Mouse (Mus musculus) spleen, postnatal 10 days (tissue): ENCODE measurements around the gene Tuba1b.
"Not testable (repeated sequence)": the region's sequence is repeated elsewhere in the genome, so short reads cannot be mapped to it uniquely, and the experiment has no call there.

Experiments
- DNase-seq, 2 experiments: peaks; one replicate each; pipeline ENCODE4 v3.0.0; 2021 to 2022; ENCODE audit warnings: low spot score in 2 of 2

Gene Tuba1b

GRCm38 (mm10) chr15:98934217-98934839 is at the start of gene Tuba1b:
TSS of gene Tuba1b (minus strand) at chr15:98934565.
- DNase-seq: peak; percentile 91 to 92

- DNase-seq: no peak
Measured at GRCm38 (mm10) chr15:98983431-98984081, 49.2 kb upstream of the Tuba1b start.

- DNase-seq: no peak
Measured at GRCm38 (mm10) chr15:98982100-98982499, 47.7 kb upstream of the Tuba1b start.

GRCm38 (mm10) chr15:98980012-98980614 is 45.7 kb upstream of the Tuba1b start:
- no peak for DNase-seq

GRCm38 (mm10) chr15:98978409-98979172 is 44.2 kb upstream of the Tuba1b start:
- DNase-seq: no peak

GRCm38 (mm10) chr15:98977759-98978408 is 43.5 kb upstream of the Tuba1b start:
- DNase-seq: no peak

- DNase-seq: no peak
Measured at GRCm38 (mm10) chr15:98976763-98977758, 42.7 kb upstream of the Tuba1b start.

GRCm38 (mm10) chr15:98973015-98973614 is 38.8 kb upstream of the Tuba1b start:
- DNase-seq: no peak

- DNase-seq: not testable (repeated sequence)
Measured at GRCm38 (mm10) chr15:98971576-98972320, 37.4 kb upstream of the Tuba1b start.

- DNase-seq: no peak
Measured at GRCm38 (mm10) chr15:98971111-98971510, 36.7 kb upstream of the Tuba1b start.

- no peak for DNase-seq
Measured at GRCm38 (mm10) chr15:98969372-98970101, 35.2 kb upstream of the Tuba1b start.

- DNase-seq: no peak
Measured at GRCm38 (mm10) chr15:98968701-98969371, 34.5 kb upstream of the Tuba1b start.

GRCm38 (mm10) chr15:98959531-98959930 is 25.2 kb upstream of the Tuba1b start:
- no peak for DNase-seq

GRCm38 (mm10) chr15:98958901-98959420 is 24.6 kb upstream of the Tuba1b start:
- no peak for DNase-seq

- DNase-seq: no peak
Measured at GRCm38 (mm10) chr15:98957475-98957874, 23.1 kb upstream of the Tuba1b start.

GRCm38 (mm10) chr15:98956000-98956399 is 21.6 kb upstream of the Tuba1b start:
- no peak for DNase-seq

GRCm38 (mm10) chr15:98955324-98955723 is 21.0 kb upstream of the Tuba1b start:
- DNase-seq: no peak
